Mouse (Mus musculus) heart, embryonic 12.5 days (tissue): ENCODE measurements around the gene Npas3. TPM values are rescaled to one million over a fixed set of nuclear protein-coding genes. Genes with fewer than 3 reads are reported as not detected.

Experiments used
- ATAC-seq: fragments of 200-750 bp; cut with Nextera tagmentation; 2 replicates; pipeline ENCODE4 v1.8.0; 2017; ENCODE audit warnings: moderate TSS enrichment, moderate library complexity; ENCODE audit not compliant: insufficient number of reproducible peaks, low FRiP score
- H3K27ac ChIP-seq: fragments of 300-500 bp; sonication (generic); 2 replicates; pipeline ENCODE4 v1.5.1; 2016; ENCODE audit warnings: mild to moderate bottlenecking, moderate library complexity; ENCODE audit not compliant: poor library complexity, severe bottlenecking
- H3K27me3 ChIP-seq: fragments of 300-500 bp; sonication (generic); replicated peaks from 2 replicates; pipeline ENCODE4 v1.6.1; 2016; ENCODE audit warnings: mild to moderate bottlenecking, moderate library complexity
- H3K36me3 ChIP-seq: fragments of 300-500 bp; sonication (generic); 2 replicates; pipeline ENCODE4 v1.6.1; 2016; ENCODE audit warnings: mild to moderate bottlenecking, moderate library complexity
- H3K4me1 ChIP-seq: fragments of 300-500 bp; sonication (generic); replicated peaks from 2 replicates; pipeline ENCODE4 v1.6.1; 2016; ENCODE audit warnings: mild to moderate bottlenecking
- H3K4me2 ChIP-seq: fragments of 300-500 bp; sonication (generic); 2 replicates; pipeline ENCODE4 v1.6.1; 2016; ENCODE audit warnings: mild to moderate bottlenecking, moderate library complexity
- H3K4me3 ChIP-seq: fragments of 300-500 bp; sonication (generic); 2 replicates; pipeline ENCODE4 v1.5.1; 2016; ENCODE audit warnings: mild to moderate bottlenecking
- H3K9ac ChIP-seq: fragments of 300-500 bp; sonication (generic); 2 replicates; pipeline ENCODE4 v1.6.1; 2016; ENCODE audit warnings: mild to moderate bottlenecking, moderate library complexity
- H3K9me3 ChIP-seq: fragments of 300-500 bp; sonication (generic); replicated peaks from 2 replicates; pipeline ENCODE4 v1.6.1; 2016; ENCODE audit warnings: mild to moderate bottlenecking, moderate library complexity
- WGBS: fragments of 180-500 bp; shearing (Covaris S2); methylation state at CpG from one replicate; pipeline ENCODE4 v1.1.7; 2016; 5-methylcytosine and 5-hydroxymethylcytosine counted together
- polyA plus RNA-seq: library from polyadenylated mRNA; unstranded; fragments of >200 nt; fragmentation: Nextera tagmentation; extraction: Ambion mirVana; gene quantifications from 2 replicates; pipeline ENCODE4 v1.2.1, GENCODE M21; 2016

The Npas3 gene
- polyA plus RNA-seq, 1 experiment from 2014 or later: 1.9 TPM

DNA sequence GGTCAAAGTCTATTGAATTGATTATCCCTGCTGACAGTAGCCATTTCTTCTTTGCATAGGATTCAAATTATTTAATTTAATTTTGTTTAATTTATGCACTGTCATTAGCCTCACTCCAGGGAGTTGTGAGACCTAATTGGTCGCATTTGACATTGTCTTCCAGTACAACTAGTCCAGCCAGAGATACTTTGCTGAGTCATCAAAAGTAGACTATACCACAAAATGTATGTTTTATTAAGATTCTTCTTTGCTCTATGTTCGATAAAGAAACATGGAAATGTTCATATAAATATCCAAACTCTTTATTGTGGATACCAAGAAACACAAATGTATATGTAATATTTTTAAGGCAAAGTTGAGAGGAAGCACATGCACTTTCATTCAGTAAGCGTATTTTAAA, 446.8 kb downstream of the Npas3 start:
- Histone ChIP-seq H3K27ac (no peak overlapping the region), H3K4me1 (no peaks in the 10 kb centered on the region), H3K9ac (no peak overlapping the region), H3K27me3 (no peaks in the 10 kb centered on the region), H3K4me3 (no peak overlapping the region), H3K9me3 (no peaks in the 10 kb centered on the region), H3K4me2 (no peak overlapping the region), H3K36me3 (no peaks in the 10 kb centered on the region)
- no peak for ATAC-seq
- 84% methylated on average over 3 of the region's 3 CpGs for WGBS

DNA sequence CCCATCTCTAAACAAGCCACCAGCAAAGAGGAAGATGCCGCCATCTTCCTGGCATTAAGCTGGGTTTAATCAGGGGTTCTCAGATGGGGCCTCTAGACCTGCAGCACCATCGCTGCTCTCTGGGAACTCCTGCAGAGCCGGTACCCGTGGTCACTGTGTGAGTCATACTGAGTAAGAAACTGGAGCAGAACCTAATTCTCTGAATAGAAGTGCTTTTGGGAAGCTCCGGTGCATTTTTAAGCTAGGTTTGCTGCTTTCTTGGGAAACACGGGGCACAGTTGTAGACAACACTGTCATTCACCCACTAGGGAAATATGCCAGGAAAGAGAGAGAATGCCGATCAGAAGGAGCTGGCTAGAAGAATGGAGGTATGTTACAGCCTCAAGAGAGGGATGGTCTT, 449.2 kb downstream of the Npas3 start:
- Histone ChIP-seq H3K27ac (no peak overlapping the region), H3K4me3 (no peak overlapping the region), H3K9me3 (no peaks in the 10 kb centered on the region), H3K4me2 (no peak overlapping the region), H3K4me1 (no peaks in the 10 kb centered on the region), H3K27me3 (no peaks in the 10 kb centered on the region), H3K9ac (no peak overlapping the region), H3K36me3 (no peaks in the 10 kb centered on the region)
- WGBS: 64% methylated on average over 7 of the region's 7 CpGs
- no peak for ATAC-seq

DNA sequence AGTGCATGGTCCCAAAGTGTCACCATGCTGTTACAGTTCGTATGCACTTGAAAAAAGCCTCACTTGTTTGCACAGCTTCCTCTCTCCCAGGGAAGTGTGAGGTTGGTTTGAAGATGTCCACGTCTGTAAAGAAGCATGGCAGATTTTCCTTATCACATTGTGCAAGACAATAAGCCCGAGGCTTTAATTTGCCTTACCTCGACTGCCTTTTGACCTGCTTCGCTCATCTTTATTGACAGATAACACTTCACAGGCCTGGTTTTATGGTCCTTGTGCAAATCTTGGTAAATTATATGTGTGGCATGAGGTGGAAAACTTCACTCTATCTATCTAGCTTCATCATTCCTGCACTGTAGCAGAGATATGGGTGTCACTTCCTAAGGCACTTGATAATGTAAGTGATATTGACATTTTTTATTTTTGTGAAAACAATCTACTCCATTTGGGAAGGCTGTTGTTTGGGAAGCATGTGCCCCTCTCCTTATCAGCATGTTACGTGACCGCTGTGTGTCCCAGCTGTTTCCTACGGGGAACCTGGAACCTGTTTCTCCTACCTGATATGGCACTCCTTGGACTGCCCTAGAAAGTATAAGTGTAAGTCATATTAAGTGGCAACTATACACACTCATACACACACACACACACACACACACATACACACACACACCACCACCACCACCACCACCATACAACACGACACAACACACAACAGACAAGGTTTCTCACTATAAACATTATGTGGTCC, 450.2 kb downstream of the Npas3 start:
- Histone ChIP-seq H3K4me1 (no peaks in the 10 kb centered on the region), H3K36me3 (no peaks in the 10 kb centered on the region), H3K4me3 (no peak overlapping the region), H3K9ac (no peak overlapping the region), H3K27ac (no peak overlapping the region), H3K9me3 (no peaks in the 10 kb centered on the region), H3K27me3 (no peaks in the 10 kb centered on the region), H3K4me2 (no peak overlapping the region)
- ATAC-seq: no peak
- 68% methylated on average over 9 of the region's 9 CpGs for WGBS

DNA sequence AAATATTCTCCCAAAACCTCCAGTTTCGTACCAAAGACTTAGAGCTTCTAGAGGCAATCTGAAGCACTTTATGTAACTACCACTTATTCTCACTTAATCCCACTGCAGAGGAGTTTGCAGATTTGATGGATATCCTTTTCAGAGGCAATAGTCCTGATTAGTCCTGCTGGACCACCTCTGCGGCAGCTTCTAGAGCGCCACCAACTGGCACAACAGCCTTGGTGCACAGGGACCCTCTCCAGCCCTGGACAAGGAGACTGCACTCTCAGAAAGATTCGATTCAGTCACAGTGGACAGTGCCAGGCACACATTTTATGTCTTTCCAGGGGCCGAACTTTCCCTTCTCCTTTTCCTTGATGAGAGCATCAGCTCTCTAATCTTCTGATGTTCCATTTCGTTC, 471.4 kb downstream of the Npas3 start:
- H3K9ac ChIP-seq: no peak overlapping the region
- WGBS: 53% methylated on average over 6 of the region's 6 CpGs
- H3K4me1 ChIP-seq: no peaks in the 10 kb centered on the region

DNA sequence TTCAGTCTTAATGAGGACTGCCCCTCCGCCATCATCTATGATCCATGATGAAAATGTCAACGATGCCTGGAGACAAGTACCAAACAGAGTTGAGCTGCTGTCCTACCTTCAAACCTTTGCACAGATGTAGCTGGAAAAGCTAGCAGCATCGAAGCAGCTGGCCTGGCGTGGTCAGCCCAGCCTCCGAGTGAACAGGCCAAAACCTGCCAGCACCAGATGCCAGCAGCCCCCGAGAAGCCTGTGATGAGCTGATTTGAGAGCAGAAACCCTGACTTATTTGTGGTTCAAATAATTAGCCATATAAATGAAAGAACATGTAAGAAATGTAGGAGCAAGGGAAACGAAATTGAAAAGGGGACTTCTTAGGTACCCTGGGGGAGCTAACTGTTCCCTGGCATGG, 473.7 kb downstream of the Npas3 start:
- Histone ChIP-seq H3K4me2 (no peak overlapping the region), H3K36me3 (no peaks in the 10 kb centered on the region), H3K4me3 (no peak overlapping the region), H3K9ac (no peak overlapping the region), H3K4me1 (no peaks in the 10 kb centered on the region), H3K27me3 (no peaks in the 10 kb centered on the region), H3K27ac (no peak overlapping the region), H3K9me3 (no peaks in the 10 kb centered on the region)
- ATAC-seq: no peak
- WGBS: 80% methylated on average over 7 of the region's 7 CpGs

More for the DNA sequence above, 471.4 kb downstream of the Npas3 start:
- no peak overlapping the region for H3K4me2 ChIP-seq
- no peaks in the 10 kb centered on the region for H3K9me3 ChIP-seq
- H3K4me3 ChIP-seq: no peak overlapping the region
- no peak for ATAC-seq
- no peak overlapping the region for H3K27ac ChIP-seq
- H3K36me3 ChIP-seq: no peaks in the 10 kb centered on the region
- no peaks in the 10 kb centered on the region for H3K27me3 ChIP-seq

DNA sequence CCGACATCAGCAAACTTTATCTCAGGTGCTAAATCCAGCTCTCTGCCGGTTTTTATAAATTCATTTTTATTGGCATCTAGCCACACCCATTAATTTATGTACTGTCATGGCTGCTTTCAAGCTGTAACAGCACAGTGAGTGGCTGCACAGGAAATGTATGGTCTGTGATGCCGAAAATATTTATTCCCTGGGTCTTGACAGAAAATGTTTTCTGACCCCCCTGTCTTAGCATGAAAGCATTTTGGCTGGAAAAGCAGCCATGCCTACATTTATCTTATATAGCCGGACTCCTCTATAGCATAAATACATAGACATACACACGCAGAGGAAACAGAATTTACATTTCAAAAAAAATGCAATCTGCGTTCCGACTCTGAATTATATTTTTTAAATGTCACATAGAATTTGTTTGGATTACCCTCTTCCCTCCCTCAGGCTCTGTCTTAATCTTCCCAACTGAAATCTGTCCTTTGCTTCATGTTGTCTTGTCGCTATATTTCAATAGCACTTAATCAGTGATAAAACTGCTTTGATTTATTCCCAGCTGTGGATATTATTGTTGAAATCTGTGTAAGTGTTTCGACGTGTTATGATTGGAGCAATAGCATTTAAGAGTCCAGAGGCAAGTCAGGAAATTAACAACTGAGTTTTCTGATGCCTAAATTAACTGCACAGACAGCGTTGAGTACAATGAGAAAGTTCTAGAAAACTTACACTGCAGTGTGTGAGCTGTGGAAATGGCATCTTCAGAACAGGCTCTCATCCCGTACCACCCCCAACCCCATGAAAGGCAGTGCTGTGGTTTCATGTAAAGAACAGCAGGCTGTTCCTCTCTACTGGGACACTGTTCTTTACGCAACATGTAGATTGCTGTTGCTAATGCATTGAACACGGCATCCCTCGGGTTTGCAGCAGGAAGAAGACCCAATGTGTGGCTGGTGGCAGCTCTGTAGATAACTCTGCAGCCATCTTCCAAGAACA, 474.5 kb downstream of the Npas3 start:
- WGBS: 83% methylated on average over 15 of the region's 15 CpGs
- no peaks in the 10 kb centered on the region for H3K9me3 ChIP-seq
- H3K27ac ChIP-seq: no peak overlapping the region
- H3K4me3 ChIP-seq: no peak overlapping the region
- no peak for ATAC-seq
- H3K4me2 ChIP-seq: no peak overlapping the region
- H3K27me3 ChIP-seq: no peaks in the 10 kb centered on the region
- no peaks in the 10 kb centered on the region for H3K36me3 ChIP-seq
- no peak overlapping the region for H3K9ac ChIP-seq
- no peaks in the 10 kb centered on the region for H3K4me1 ChIP-seq

DNA sequence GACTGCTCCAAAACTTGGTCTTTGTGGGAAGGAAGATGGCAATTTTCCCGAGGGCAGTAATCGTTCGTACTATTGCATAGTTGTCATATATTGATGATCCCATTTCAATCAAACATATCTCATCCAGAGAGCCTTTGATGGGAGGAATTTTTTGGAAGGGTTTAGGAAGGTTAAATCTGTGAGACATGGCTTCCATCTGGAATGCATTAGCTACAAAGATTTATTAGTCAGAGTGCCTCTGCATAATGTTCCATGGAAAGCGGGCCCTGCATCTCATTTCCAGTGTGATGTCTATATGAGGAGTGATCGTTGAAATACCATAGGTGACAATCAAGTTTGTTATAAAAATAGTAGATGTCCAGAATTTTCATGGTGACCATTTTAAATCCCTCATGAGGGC, 480.8 kb downstream of the Npas3 start:
- no peak overlapping the region for H3K27ac ChIP-seq
- H3K36me3 ChIP-seq: no peaks in the 10 kb centered on the region
- WGBS: 87% methylated on average over 5 of the region's 5 CpGs
- no peak overlapping the region for H3K9ac ChIP-seq
- H3K4me3 ChIP-seq: no peak overlapping the region
- no peak overlapping the region for H3K4me2 ChIP-seq
- H3K9me3 ChIP-seq: no peaks in the 10 kb centered on the region
- no peaks in the 10 kb centered on the region for H3K27me3 ChIP-seq
- no peak for ATAC-seq
- no peaks in the 10 kb centered on the region for H3K4me1 ChIP-seq

DNA sequence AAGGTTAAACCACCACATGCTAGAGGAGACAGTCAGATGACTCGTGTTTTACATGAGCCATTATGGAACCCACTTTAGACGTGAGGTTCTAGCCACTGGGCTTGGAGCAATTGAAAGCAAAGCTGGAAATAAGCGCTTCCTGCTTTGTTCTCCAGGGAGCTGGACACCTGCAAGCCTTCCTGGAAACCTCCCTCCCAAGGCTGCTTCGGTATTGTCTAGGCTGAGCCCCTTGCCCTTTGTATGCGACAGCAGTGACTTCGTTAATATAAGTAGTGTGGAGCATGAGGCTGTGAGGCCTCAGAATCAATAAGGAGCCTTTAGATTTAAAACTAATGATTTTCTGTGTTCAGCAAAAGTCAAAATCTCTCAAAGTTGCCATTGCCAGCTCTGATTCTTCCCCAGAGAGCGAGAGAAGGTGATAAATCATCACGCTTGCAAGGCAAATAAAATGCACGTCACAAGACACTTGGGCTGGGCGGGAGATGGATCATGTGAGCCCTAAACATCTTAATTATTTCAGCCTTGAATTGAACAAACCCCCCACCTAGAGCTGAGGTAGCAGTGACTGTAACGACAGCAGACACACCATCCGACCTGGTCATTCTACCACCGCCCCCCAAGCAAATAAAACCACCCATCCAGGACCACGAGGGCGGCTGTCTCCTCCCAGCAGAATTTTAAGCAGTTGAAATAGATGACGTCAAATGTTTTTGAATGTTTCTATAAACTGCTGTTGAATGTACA, 490.2 kb downstream of the Npas3 start:
- no peak overlapping the region for H3K27ac ChIP-seq
- no peak overlapping the region for H3K4me2 ChIP-seq

DNA sequence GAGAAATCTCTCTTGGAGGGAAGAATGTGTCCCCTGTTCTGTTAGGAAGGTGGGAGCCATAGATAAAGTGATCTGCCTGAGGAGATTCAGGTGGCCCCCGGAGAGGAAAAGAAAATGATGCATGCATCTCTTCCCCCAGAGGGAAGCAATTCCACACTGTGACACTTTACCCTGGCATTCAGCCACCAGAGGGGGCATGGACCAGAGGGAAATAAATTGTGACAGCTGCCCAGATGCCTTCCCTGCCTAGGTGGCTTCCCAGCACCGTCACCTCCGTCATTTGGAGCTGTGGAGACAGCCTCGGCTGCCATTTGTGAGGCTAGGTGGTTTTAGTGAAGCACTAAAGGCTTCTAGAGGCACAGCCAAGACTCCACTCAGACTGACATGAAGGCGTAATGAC, 498.2 kb downstream of the Npas3 start:
- Histone ChIP-seq H3K27ac (no peak overlapping the region), H3K9ac (no peak overlapping the region), H3K36me3 (no peaks in the 10 kb centered on the region), H3K4me2 (no peak overlapping the region), H3K4me3 (no peak overlapping the region), H3K4me1 (no peaks in the 10 kb centered on the region), H3K9me3 (no peaks in the 10 kb centered on the region), H3K27me3 (no peaks in the 10 kb centered on the region)
- WGBS: 47% methylated on average over 5 of the region's 5 CpGs
- ATAC-seq: no peak

More for the DNA sequence above, 490.2 kb downstream of the Npas3 start:
- Histone ChIP-seq H3K36me3 (no peaks in the 10 kb centered on the region), H3K9ac (no peak overlapping the region), H3K9me3 (no peaks in the 10 kb centered on the region), H3K4me3 (no peak overlapping the region), H3K4me1 (no peaks in the 10 kb centered on the region), H3K27me3 (no peaks in the 10 kb centered on the region)
- 76% methylated on average over 16 of the region's 16 CpGs for WGBS
- no peak for ATAC-seq

DNA sequence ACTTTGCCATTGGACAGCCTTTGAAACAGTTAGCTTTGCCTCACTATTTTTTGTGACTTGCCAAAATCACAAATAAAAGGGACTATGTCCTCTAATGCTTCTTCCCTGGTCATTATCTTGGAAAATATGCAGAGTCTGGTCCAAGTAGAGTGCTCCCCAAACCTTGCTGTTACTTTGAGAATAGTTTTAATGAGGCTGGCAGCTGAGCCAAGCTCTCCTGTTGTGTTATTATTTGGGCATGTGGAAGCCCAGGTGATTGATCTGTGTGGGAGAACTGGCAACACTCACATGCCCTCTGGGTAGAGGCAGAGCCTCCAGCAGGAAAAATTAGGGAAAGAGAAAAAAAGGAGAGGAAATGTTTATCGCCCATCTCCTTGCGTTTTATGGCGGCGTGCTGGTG, 500.9 kb downstream of the Npas3 start:
- ATAC-seq: no peak
- WGBS: 87% methylated on average over 4 of the region's 4 CpGs
- Histone ChIP-seq H3K36me3 (no peaks in the 10 kb centered on the region), H3K4me3 (no peak overlapping the region), H3K4me2 (no peak overlapping the region), H3K4me1 (peaks cover 19% of the 10 kb centered on the region), H3K9ac (no peak overlapping the region), H3K9me3 (no peaks in the 10 kb centered on the region), H3K27ac (no peak overlapping the region), H3K27me3 (no peaks in the 10 kb centered on the region)
